Mouse (Mus musculus) spleen, adult 2 months (tissue): ENCODE measurements around the gene Ccdc57.

Experiments
- CTCF ChIP-seq: fragments of 200-500 bp; IDR thresholded peaks from 2 replicates; pipeline ENCODE4 v1.5.1; 2011; ENCODE audit warnings: mild to moderate bottlenecking, inconsistent platforms; ENCODE audit not compliant: insufficient read depth, insufficient read length, insufficient replicate concordance; ENCODE audit errors: extremely low read depth
- POLR2A ChIP-seq: fragments of 200-500 bp; IDR thresholded peaks from 2 replicates; pipeline ENCODE4 v1.6.1; 2011; ENCODE audit warnings: low read depth, low read length, inconsistent platforms

GRCm38 (mm10) chr11:120903159-120903850, 29.4 kb downstream of the Ccdc57 start:
- TF ChIP-seq CTCF: no peak
- TF ChIP-seq POLR2A: no peak
